Mouse (Mus musculus) intestine, embryonic 14.5 days (tissue): ENCODE measurements at regions not wholly inside any gene's neighbourhood (a gene's known extent, or its start where the extent isn't known, plus 50 kb on each side); places are given as distances from the start of the nearest gene placed in this dataset.

Source experiments
- ATAC-seq: fragments of 200-750 bp; cut with Nextera tagmentation; replicated peaks from 2 replicates; pipeline ENCODE4 v1.8.0; 2017; ENCODE audit warnings: low read depth, moderate number of reproducible peaks, moderate TSS enrichment, moderate library complexity; ENCODE audit not compliant: low FRiP score, low TSS enrichment
- DNase-seq: peaks from one replicate; pipeline ENCODE4 v3.0.0-alpha.2; 2018; ENCODE audit warnings: low spot score
- H3K27ac ChIP-seq: fragments of 300-500 bp; sonication (generic); 2 replicates; pipeline ENCODE4 v1.5.1; 2014; ENCODE audit warnings: low read depth, mild to moderate bottlenecking, control low read depth
- H3K27me3 ChIP-seq: fragments of 300-500 bp; sonication (generic); replicated peaks from 2 replicates; pipeline ENCODE4 v1.6.1; 2014; ENCODE audit warnings: low read length, control low read depth; ENCODE audit not compliant: control insufficient read depth, insufficient read depth
- H3K36me3 ChIP-seq: fragments of 300-500 bp; sonication (generic); 2 replicates; pipeline ENCODE4 v1.6.1; 2014; ENCODE audit warnings: low read length, control low read depth; ENCODE audit not compliant: control insufficient read depth, insufficient read depth
- H3K4me1 ChIP-seq: fragments of 300-500 bp; sonication (generic); replicated peaks from 2 replicates; pipeline ENCODE4 v1.6.1; 2014; ENCODE audit warnings: low read length, control low read depth, mixed read lengths; ENCODE audit not compliant: control insufficient read depth, insufficient read depth
- H3K4me2 ChIP-seq: fragments of 300-500 bp; sonication (generic); 2 replicates; pipeline ENCODE4 v1.6.1; 2014; ENCODE audit warnings: low read length
- H3K4me3 ChIP-seq: fragments of 300-500 bp; sonication (generic); 2 replicates; pipeline ENCODE4 v1.5.1; 2014; ENCODE audit warnings: low read depth, low read length, control low read depth, mixed read lengths
- H3K9ac ChIP-seq: fragments of 300-500 bp; sonication (generic); 2 replicates; pipeline ENCODE4 v1.6.1; 2014; ENCODE audit warnings: mild to moderate bottlenecking, low read length
- H3K9me3 ChIP-seq: fragments of 300-500 bp; sonication (generic); 2 replicates; pipeline ENCODE4 v1.6.1; 2016; ENCODE audit warnings: low read length, control low read depth; ENCODE audit not compliant: control insufficient read depth
- WGBS: fragments of 180-500 bp; shearing (Covaris S2); extraction: QIAGEN DNeasy Blood & Tissue Kit; methylation state at CpG from one replicate; pipeline ENCODE4 v1.1.7; 2014; 5-methylcytosine and 5-hydroxymethylcytosine counted together

GRCm38 (mm10) chr16:30118876-30119275, 54.7 kb downstream of the Hes1 start:
- no peaks in the 10 kb centered on the region for H3K27me3 ChIP-seq
- H3K4me1 ChIP-seq: peaks cover 23% of the 10 kb centered on the region
- H3K4me3 ChIP-seq: no peak overlapping the region
- DNase-seq: no peak
- no peaks in the 10 kb centered on the region for H3K36me3 ChIP-seq
- 84% methylated on average over 5 of the region's 5 CpGs for whole genome bisulfite sequencing
- no peak overlapping the region for H3K9ac ChIP-seq
- no peak for ATAC-seq
- no peaks in the 10 kb centered on the region for H3K9me3 ChIP-seq
- no peak overlapping the region for H3K27ac ChIP-seq
- no peak overlapping the region for H3K4me2 ChIP-seq

- H3K36me3 ChIP-seq: no peaks in the 10 kb centered on the region
- no peaks in the 10 kb centered on the region for H3K9me3 ChIP-seq
- ATAC-seq (0 out of 2 replicates have a peak, but pooled peaks have one; percentile 34), DNase-seq (no peak)
- no peak overlapping the region for H3K4me3 ChIP-seq
- no peak overlapping the region for H3K27ac ChIP-seq
- H3K9ac ChIP-seq: no peak overlapping the region
- peaks cover 23% of the 10 kb centered on the region for H3K4me1 ChIP-seq
- WGBS: 19% methylated on average over 30 of the region's 30 CpGs
- H3K4me2 ChIP-seq: peak overlapping the region; percentile 34
- H3K27me3 ChIP-seq: no peaks in the 10 kb centered on the region
Measured at GRCm38 (mm10) chr16:30120330-30121265, 56.4 kb downstream of the Hes1 start.

- Histone ChIP-seq H3K36me3 (no peaks in the 10 kb centered on the region), H3K9ac (no peak overlapping the region), H3K4me2 (no peak overlapping the region), H3K4me3 (no peak overlapping the region), H3K9me3 (no peaks in the 10 kb centered on the region), H3K27me3 (no peaks in the 10 kb centered on the region), H3K27ac (no peak overlapping the region), H3K4me1 (peaks cover 23% of the 10 kb centered on the region)
- no peak for DNase-seq
- 86% methylated on average over 6 of the region's 6 CpGs for WGBS
- no peak for ATAC-seq
Measured at GRCm38 (mm10) chr16:30121596-30121995, 57.4 kb downstream of the Hes1 start.

- no peak overlapping the region for H3K27ac ChIP-seq
- H3K4me3 ChIP-seq: no peak overlapping the region
- H3K27me3 ChIP-seq: no peaks in the 10 kb centered on the region
- peaks cover 23% of the 10 kb centered on the region for H3K4me1 ChIP-seq
- whole genome bisulfite sequencing: 37% methylated on average over 29 of the region's 29 CpGs
- H3K9me3 ChIP-seq: no peaks in the 10 kb centered on the region
- no peak overlapping the region for H3K9ac ChIP-seq
- DNase-seq (no peak), ATAC-seq (no peak)
- no peaks in the 10 kb centered on the region for H3K36me3 ChIP-seq
- H3K4me2 ChIP-seq: no peak overlapping the region
Measured at GRCm38 (mm10) chr16:30122211-30123070, 58.3 kb downstream of the Hes1 start.

GRCm38 (mm10) chr16:30127015-30127414, 62.8 kb downstream of the Hes1 start:
- DNase-seq (no peak), ATAC-seq (no peak)
- Histone ChIP-seq H3K27me3 (no peaks in the 10 kb centered on the region), H3K27ac (no peak overlapping the region), H3K9me3 (no peaks in the 10 kb centered on the region), H3K4me3 (no peak overlapping the region), H3K36me3 (no peaks in the 10 kb centered on the region), H3K4me1 (peaks cover 13% of the 10 kb centered on the region), H3K9ac (no peak overlapping the region), H3K4me2 (no peak overlapping the region)
- WGBS: 95% methylated on average over 10 of the region's 10 CpGs

GRCm38 (mm10) chr16:30128787-30129186, 64.6 kb downstream of the Hes1 start:
- Histone ChIP-seq H3K27me3 (no peaks in the 10 kb centered on the region), H3K4me2 (no peak overlapping the region)
- WGBS: 87% methylated on average over 8 of the region's 8 CpGs

GRCm38 (mm10) chr16:30129218-30130112, 65.3 kb downstream of the Hes1 start:
- H3K4me2 ChIP-seq: no peak overlapping the region
- H3K9me3 ChIP-seq: no peaks in the 10 kb centered on the region
- DNase-seq (no peak), ATAC-seq (no peak)
- 54% methylated on average over 17 of the region's 17 CpGs for WGBS
- H3K4me3 ChIP-seq: no peak overlapping the region
- H3K36me3 ChIP-seq: no peaks in the 10 kb centered on the region
- no peak overlapping the region for H3K27ac ChIP-seq
- H3K4me1 ChIP-seq: peaks cover 4% of the 10 kb centered on the region; the same call in 1 of the 2 replicates
- H3K9ac ChIP-seq: no peak overlapping the region
- H3K27me3 ChIP-seq: no peaks in the 10 kb centered on the region

More at GRCm38 (mm10) chr16:30128787-30129186, 64.6 kb downstream of the Hes1 start:
- Histone ChIP-seq H3K27ac (no peak overlapping the region), H3K4me1 (no peaks in the 10 kb centered on the region), H3K9ac (no peak overlapping the region), H3K36me3 (no peaks in the 10 kb centered on the region), H3K4me3 (no peak overlapping the region), H3K9me3 (no peaks in the 10 kb centered on the region)
- no peak for DNase-seq
- no peak for ATAC-seq

- Histone ChIP-seq H3K27me3 (no peaks in the 10 kb centered on the region), H3K9me3 (no peaks in the 10 kb centered on the region), H3K9ac (no peak overlapping the region), H3K4me1 (peaks cover 7% of the 10 kb centered on the region; the same call in 1 of the 2 replicates), H3K4me2 (no peak overlapping the region), H3K36me3 (no peaks in the 10 kb centered on the region), H3K4me3 (no peak overlapping the region), H3K27ac (no peak overlapping the region)
- DNase-seq (no peak), ATAC-seq (no peak)
- 55% methylated on average over 4 of the region's 4 CpGs for WGBS
Measured at GRCm38 (mm10) chr16:30130113-30130471, 65.9 kb downstream of the Hes1 start.
